Mouse (Mus musculus): Measurements from ENCODE around the gene Tsen2.

- no peak for TF ChIP-seq POLR2A (IDR thresholded peaks at IDR 0.05; ENCODE audit: borderline replicate concordance, control insufficient read depth, low read depth, low read length)
- no peak for TF ChIP-seq CTCF (IDR thresholded peaks at IDR 0.05; ENCODE audit: control insufficient read depth, insufficient read depth, low read length)
Observed at GRCm38 (mm10) chr6:115601322-115601714, 56.9 kb downstream of the Tsen2 start.

Data from bone marrow, adult 2 months (tissue).